Mouse (Mus musculus) embryonic facial prominence, embryonic 11.5 days (tissue): ENCODE measurements around the gene Zmynd8. TPM values are rescaled to one million over a fixed set of nuclear protein-coding genes. Genes with fewer than 3 reads are reported as not detected.

ENCODE experiments used
- ATAC-seq: fragments of 200-750 bp; cut with Nextera tagmentation; replicated peaks from 2 replicates; pipeline ENCODE4 v1.8.0; 2017; ENCODE audit warnings: low read depth; ENCODE audit not compliant: insufficient number of reproducible peaks, low FRiP score, low TSS enrichment
- DNase-seq: peaks from one replicate; pipeline ENCODE4 v3.0.0-alpha.2; 2015; ENCODE audit warnings: low spot score
- H3K27ac ChIP-seq: fragments of 300-500 bp; sonication (generic); replicated peaks from 2 replicates; pipeline ENCODE4 v1.5.1; 2014; ENCODE audit warnings: mild to moderate bottlenecking, low read depth, low read length, control low read depth
- H3K27me3 ChIP-seq: fragments of 300-500 bp; sonication (generic); 2 replicates; pipeline ENCODE4 v1.6.1; 2014; ENCODE audit warnings: mild to moderate bottlenecking, low read length, moderate library complexity, mixed read lengths; ENCODE audit not compliant: control insufficient read depth, insufficient read depth
- H3K36me3 ChIP-seq: fragments of 300-500 bp; sonication (generic); replicated peaks from 2 replicates; pipeline ENCODE4 v1.6.1; 2014; ENCODE audit warnings: low read depth, mild to moderate bottlenecking, low read length, moderate library complexity, mixed read lengths; ENCODE audit not compliant: control insufficient read depth, insufficient read depth
- H3K4me1 ChIP-seq: fragments of 300-500 bp; sonication (generic); 2 replicates; pipeline ENCODE4 v1.6.1; 2014; ENCODE audit warnings: low read length, mixed read lengths; ENCODE audit not compliant: control insufficient read depth, insufficient read depth
- H3K4me2 ChIP-seq: fragments of 300-500 bp; sonication (generic); 2 replicates; pipeline ENCODE4 v1.6.1; 2014; ENCODE audit warnings: low read depth, mild to moderate bottlenecking, control low read depth, low read length, moderate library complexity
- H3K4me3 ChIP-seq: fragments of 300-500 bp; sonication (generic); 2 replicates; pipeline ENCODE4 v1.5.1; 2014; ENCODE audit warnings: low read depth, low read length, control low read depth
- H3K9ac ChIP-seq: fragments of 300-500 bp; sonication (generic); replicated peaks from 2 replicates; pipeline ENCODE4 v1.6.1; 2014; ENCODE audit warnings: mild to moderate bottlenecking, control low read depth, low read length
- H3K9me3 ChIP-seq: fragments of 300-500 bp; sonication (generic); replicated peaks from 2 replicates; pipeline ENCODE4 v1.6.1; 2016; ENCODE audit warnings: mild to moderate bottlenecking, low read length, inconsistent platforms, mixed read lengths; ENCODE audit not compliant: control insufficient read depth
- WGBS: fragments of 180-500 bp; shearing (Covaris S2); extraction: QIAGEN DNeasy Blood & Tissue Kit; methylation state at CpG from one replicate; pipeline ENCODE4 v1.1.7; 2014; 5-methylcytosine and 5-hydroxymethylcytosine counted together
- polyA plus RNA-seq: library from polyadenylated mRNA; unstranded; fragments of >200 nt; fragmentation: Nextera tagmentation; extraction: Ambion mirVana; gene quantifications from 2 replicates; pipeline ENCODE4 v1.2.1, GENCODE M21; 2014

The Zmynd8 gene
- polyA plus RNA-seq, 1 experiment from 2014 or later: 36.8 TPM

DNA sequence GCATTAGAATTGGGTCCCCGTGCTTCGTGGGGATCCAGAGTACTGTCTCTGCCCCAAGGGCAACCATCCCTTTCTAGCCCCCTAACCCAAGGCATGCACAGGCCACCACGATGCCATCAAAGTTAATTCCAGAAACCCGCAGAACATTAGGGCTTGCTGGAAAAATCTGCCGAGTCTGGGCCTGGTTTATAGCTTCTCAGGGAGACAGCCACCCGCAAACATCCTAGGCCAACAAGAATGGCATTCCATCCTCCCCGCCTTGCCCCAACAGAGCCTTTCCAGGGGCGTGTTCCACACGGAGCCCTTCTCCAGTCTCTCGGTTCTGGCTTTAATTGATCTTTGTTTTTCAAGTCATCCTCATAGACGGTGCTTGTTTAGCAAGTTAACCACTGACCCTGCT is 150.4 kb downstream of the Zmynd8 start:
- ATAC-seq: no peak
- Histone ChIP-seq H3K27me3 (no peaks in the 10 kb centered on the region), H3K9me3 (no peaks in the 10 kb centered on the region), H3K36me3 (no peaks in the 10 kb centered on the region), H3K27ac (no peak overlapping the region), H3K4me2 (no peak overlapping the region), H3K9ac (no peak overlapping the region), H3K4me1 (peaks cover 5% of the 10 kb centered on the region), H3K4me3 (no peak overlapping the region)
- WGBS: 3% methylated on average over 11 of the region's 11 CpGs
- DNase-seq: no peak

DNA sequence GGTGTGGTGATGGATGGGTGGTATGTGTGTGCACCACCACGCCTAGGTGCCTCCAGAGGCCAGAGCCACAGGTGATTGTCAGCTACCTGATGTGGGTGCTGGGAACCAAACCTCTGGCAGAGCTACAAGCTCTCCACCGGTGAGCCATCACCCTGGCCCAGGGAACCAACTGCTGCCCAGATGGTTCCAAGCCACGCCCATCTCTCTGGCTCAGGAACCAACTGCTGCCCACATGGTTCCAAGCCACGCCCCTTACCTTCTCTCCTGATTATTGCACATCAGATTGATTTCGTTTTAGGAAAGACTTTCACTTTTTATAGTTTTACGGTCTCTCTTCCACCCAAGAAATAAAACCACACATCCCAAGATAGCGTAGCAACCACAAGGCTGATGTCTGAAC is 150.8 kb downstream of the Zmynd8 start:
- H3K27ac ChIP-seq: no peak overlapping the region
- H3K9me3 ChIP-seq: no peaks in the 10 kb centered on the region
- H3K4me1 ChIP-seq: peaks cover 5% of the 10 kb centered on the region
- ATAC-seq (no peak), DNase-seq (no peak)
- H3K9ac ChIP-seq: no peak overlapping the region
- no peak overlapping the region for H3K4me2 ChIP-seq
- no peaks in the 10 kb centered on the region for H3K36me3 ChIP-seq
- no peak overlapping the region for H3K4me3 ChIP-seq
- H3K27me3 ChIP-seq: no peaks in the 10 kb centered on the region
- 39% methylated on average over 7 of the region's 7 CpGs for WGBS

DNA sequence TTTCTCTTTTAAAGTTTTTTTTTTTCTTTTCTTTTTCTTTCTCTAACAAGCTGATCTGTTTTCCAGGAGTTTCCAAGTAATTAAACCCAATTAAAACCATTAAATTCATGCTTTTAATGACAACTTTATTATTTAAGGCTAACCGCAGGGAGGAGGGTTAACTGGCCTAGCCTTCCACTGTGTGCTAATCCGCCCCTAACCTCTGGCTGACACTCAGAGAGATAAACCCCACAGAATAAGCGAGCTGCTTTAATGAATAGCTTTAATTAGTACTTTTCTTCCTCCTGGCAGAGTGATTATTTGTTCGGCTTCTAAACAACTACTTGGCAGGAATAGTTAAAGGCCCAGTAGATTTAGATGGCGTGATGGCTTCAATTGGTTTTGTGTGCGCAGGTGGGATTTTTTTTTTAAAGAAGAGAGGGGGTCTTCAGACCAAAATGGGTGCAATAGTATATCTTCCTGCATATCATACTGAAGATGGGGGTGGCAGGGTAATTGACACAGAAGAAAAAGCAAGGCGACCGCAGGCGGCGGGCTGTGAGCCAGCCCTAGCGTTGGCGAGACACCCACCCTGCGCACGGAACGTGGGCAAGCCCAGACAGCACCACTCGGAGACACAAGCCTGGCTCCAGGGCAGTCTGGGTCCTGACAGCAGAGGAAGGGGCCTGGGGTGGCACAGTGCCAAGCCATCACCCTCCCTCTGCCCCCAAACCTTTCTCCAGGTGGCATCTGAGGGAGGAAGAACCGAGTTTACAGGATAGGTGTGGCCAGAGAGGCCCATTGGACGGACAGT is 153.3 kb downstream of the Zmynd8 start:
- Histone ChIP-seq H3K9ac (no peak overlapping the region), H3K4me1 (peaks cover 8% of the 10 kb centered on the region), H3K27ac (no peak overlapping the region), H3K36me3 (no peaks in the 10 kb centered on the region), H3K27me3 (no peaks in the 10 kb centered on the region; the same call in 1 of the 2 replicates), H3K4me3 (no peak overlapping the region), H3K4me2 (no peak overlapping the region), H3K9me3 (no peaks in the 10 kb centered on the region)
- 70% methylated on average over 18 of the region's 18 CpGs for WGBS
- DNase-seq: no peak
- no peak for ATAC-seq

DNA sequence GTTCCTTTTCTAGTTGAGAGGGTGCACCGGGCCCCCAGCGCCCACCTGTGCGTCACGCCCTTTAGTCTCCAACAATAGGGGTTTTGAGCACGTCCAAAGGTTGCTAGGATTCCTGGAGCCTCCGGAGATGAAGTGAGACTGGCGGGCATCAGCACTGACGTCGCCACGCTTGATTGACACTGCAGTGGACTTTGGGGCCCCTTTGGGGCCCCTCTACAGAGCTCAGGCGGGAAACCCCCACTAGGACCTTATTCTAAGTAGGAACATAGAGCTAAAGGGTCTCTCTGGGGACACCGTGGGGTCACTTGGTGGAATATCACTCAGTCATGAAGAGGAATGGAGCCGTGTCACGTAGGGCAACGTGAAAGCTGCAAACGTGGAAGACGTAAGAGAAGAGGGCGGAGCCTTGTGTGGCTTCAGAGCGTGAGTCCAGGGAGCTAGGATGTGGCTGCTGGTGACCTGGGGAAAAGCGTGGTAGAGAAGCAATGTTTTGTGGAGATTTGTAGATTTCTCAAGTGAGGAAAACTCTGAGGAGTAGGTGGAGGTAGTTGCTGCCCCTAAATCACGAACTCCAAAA is 156.5 kb downstream of the Zmynd8 start:
- Histone ChIP-seq H3K9me3 (no peaks in the 10 kb centered on the region), H3K4me3 (no peak overlapping the region), H3K27ac (peak overlapping the region; percentile 58; the same call in 1 of the 2 replicates), H3K36me3 (no peaks in the 10 kb centered on the region), H3K4me1 (peaks cover 3% of the 10 kb centered on the region; the same call in 1 of the 2 replicates), H3K9ac (no peak overlapping the region), H3K27me3 (no peaks in the 10 kb centered on the region; the same call in 1 of the 2 replicates), H3K4me2 (no peak overlapping the region)
- peak; percentile 26 for DNase-seq
- WGBS: 19% methylated on average over 21 of the region's 21 CpGs
- no peak for ATAC-seq

DNA sequence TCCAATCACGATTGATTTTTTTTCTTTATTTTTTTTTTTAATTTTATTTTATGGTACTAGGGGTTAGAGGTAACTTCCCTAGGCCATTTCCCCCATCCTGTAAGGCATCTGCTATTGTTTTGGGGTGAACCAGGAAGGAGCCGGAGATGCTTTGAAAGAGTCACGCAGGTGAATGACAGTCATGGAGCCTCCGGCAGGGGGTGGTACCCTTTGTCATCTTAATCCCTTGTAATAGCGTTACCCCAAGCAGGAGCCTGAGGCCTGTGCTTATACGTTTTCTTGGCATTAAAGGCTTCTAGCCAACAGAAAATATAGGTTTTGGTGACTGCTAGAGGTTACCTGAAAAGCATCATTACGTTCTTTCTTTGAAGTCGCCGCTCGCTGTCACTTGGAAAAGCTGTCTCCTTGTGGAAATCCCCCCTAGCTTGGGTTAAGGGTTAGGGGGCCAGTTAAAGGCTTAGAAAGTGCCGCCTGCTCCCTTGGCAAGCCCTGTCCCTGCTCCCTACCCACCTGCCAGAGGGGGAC is 157.2 kb downstream of the Zmynd8 start:
- H3K4me3 ChIP-seq: no peak overlapping the region
- peaks cover 3% of the 10 kb centered on the region; the same call in 1 of the 2 replicates for H3K4me1 ChIP-seq
- 8% methylated on average over 11 of the region's 11 CpGs for WGBS
- peak overlapping the region; percentile 28; the same call in 1 of the 2 replicates for H3K27ac ChIP-seq
- H3K27me3 ChIP-seq: no peaks in the 10 kb centered on the region; the same call in 1 of the 2 replicates
- DNase-seq: peak; percentile 57
- no peak overlapping the region for H3K4me2 ChIP-seq
- H3K36me3 ChIP-seq: no peaks in the 10 kb centered on the region; the same call in 1 of the 2 replicates
- no peaks in the 10 kb centered on the region for H3K9me3 ChIP-seq
- H3K9ac ChIP-seq: 0 out of 2 replicates have a peak overlapping the region, but pooled peaks have one; percentile 8
- ATAC-seq: no peak

DNA sequence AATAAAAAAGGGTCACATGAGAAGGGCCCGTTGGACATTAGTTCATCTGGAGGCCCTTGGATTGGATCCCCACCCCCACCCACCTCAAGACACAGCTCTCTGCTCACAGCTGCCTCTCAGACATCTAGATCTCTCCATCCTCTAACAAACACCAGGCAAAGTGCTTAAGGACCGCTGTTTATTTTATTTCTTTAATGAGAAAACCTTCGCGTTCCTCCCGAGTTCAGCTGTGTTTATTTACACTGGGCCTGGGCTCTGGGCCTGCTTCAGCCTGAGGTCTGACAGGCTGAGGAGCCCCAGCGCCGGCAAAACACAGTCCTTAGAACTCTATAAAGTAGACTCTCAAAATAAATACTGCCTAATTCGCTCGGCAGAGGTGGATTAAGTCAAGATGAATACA is 157.8 kb downstream of the Zmynd8 start:
- H3K27ac ChIP-seq: peak overlapping the region; percentile 32
- H3K36me3 ChIP-seq: no peaks in the 10 kb centered on the region; the same call in 1 of the 2 replicates
- DNase-seq (peak; percentile 81), ATAC-seq (peak; percentile 32; the same call in 1 of the 2 replicates)
- peak overlapping the region; percentile 19; the same call in 1 of the 2 replicates for H3K9ac ChIP-seq
- no peaks in the 10 kb centered on the region; the same call in 1 of the 2 replicates for H3K27me3 ChIP-seq
- WGBS: 4% methylated on average over 9 of the region's 9 CpGs
- H3K4me1 ChIP-seq: peaks cover 3% of the 10 kb centered on the region; the same call in 1 of the 2 replicates
- no peak overlapping the region for H3K4me3 ChIP-seq
- no peaks in the 10 kb centered on the region for H3K9me3 ChIP-seq
- H3K4me2 ChIP-seq: no peak overlapping the region

DNA sequence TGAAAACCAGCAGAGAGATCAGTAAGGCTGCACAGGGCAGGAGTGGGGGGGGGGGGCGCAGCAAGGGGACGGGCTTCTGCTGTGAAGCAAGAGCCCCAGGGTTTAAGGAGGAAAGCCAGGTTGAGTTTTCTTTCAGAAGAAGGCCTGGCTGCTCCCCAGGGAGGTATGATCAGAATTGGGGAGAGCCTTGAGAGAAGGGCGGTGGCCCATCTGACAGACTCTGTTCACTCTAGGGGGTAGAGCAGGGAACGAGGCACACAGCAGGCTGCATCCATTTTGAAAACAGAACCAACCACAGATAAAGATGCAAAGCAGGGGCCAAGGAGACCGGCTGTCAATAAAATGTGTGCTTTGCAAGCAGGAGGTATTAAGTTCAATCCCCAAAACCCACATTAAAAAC is 158.4 kb downstream of the Zmynd8 start:
- Histone ChIP-seq H3K4me3 (no peak overlapping the region), H3K4me1 (peaks cover 3% of the 10 kb centered on the region; the same call in 1 of the 2 replicates), H3K27ac (no peak overlapping the region; the same call in 1 of the 2 replicates), H3K27me3 (no peaks in the 10 kb centered on the region; the same call in 1 of the 2 replicates), H3K9ac (no peak overlapping the region), H3K4me2 (no peak overlapping the region), H3K36me3 (no peaks in the 10 kb centered on the region; the same call in 1 of the 2 replicates), H3K9me3 (no peaks in the 10 kb centered on the region)
- DNase-seq: no peak
- no peak for ATAC-seq
- whole genome bisulfite sequencing: 37% methylated on average over 5 of the region's 5 CpGs
